Mouse (Mus musculus) limb, embryonic 10.5 days (tissue): ENCODE results near the gene Gm20683. TPM values are rescaled to one million over a fixed set of nuclear protein-coding genes. Genes with fewer than 3 reads are reported as not detected.
"Not testable (repeated sequence)": the region's sequence is repeated elsewhere in the genome, so short reads cannot be mapped to it uniquely, and the experiment has no call there.

Experiments used
- DNase-seq: peaks from one replicate; pipeline ENCODE4 v3.0.0-alpha.2; 2017; ENCODE audit warnings: low spot score
- H3K27ac ChIP-seq: fragments of 300-500 bp; sonication (generic); 2 replicates; pipeline ENCODE4 v1.5.1; 2016; ENCODE audit warnings: mild to moderate bottlenecking
- H3K27me3 ChIP-seq: fragments of 300-500 bp; sonication (generic); 2 replicates; pipeline ENCODE4 v1.6.1; 2016; ENCODE audit warnings: low read depth, mild to moderate bottlenecking; ENCODE audit not compliant: poor library complexity, severe bottlenecking
- H3K36me3 ChIP-seq: fragments of 300-500 bp; sonication (generic); 2 replicates; pipeline ENCODE4 v1.6.1; 2016; ENCODE audit warnings: mild to moderate bottlenecking, moderate library complexity
- H3K4me1 ChIP-seq: fragments of 300-500 bp; sonication (generic); 2 replicates; pipeline ENCODE4 v1.6.1; 2016
- H3K4me3 ChIP-seq: fragments of 300-500 bp; sonication (generic); 2 replicates; pipeline ENCODE4 v1.5.1; 2016; ENCODE audit warnings: mild to moderate bottlenecking, moderate library complexity
- H3K9me3 ChIP-seq: fragments of 300-500 bp; sonication (generic); replicated peaks from 2 replicates; pipeline ENCODE4 v1.6.1; 2016; ENCODE audit warnings: mild to moderate bottlenecking
- WGBS: fragments of 180-500 bp; shearing (Covaris S2); methylation state at CpG from one replicate; pipeline ENCODE4 v1.1.7; 2016; 5-methylcytosine and 5-hydroxymethylcytosine counted together
- polyA plus RNA-seq: library from polyadenylated mRNA; unstranded; fragments of >200 nt; fragmentation: Nextera tagmentation; extraction: Ambion mirVana; gene quantifications from 2 replicates; pipeline ENCODE4 v1.2.1, GENCODE M21; 2016

Gene Gm20683
- polyA plus RNA-seq, 1 experiment from 2014 or later: 1.9 TPM

- Histone ChIP-seq H3K27ac (peak within 1 kb of the TSS; percentile 70), H3K9me3 (no peaks in the 10 kb centered on the region), H3K4me3 (peak within 1 kb of the TSS; percentile 77), H3K36me3 (no peaks in the 10 kb centered on the region), H3K27me3 (peaks cover 72% of the 10 kb centered on the region), H3K4me1 (peaks cover 26% of the 10 kb centered on the region)
- DNase-seq: peak; percentile 78
- WGBS: under 1% methylated on average over 93 of the region's 100 CpGs
Observed at GRCm38 (mm10) chr17:25808789-25809605, 32.6 kb downstream of the Gm20683 start, which contains the start of gene Fbxl16. Fbxl16 (plus strand) TSS chr17:25809085.

GRCm38 (mm10) chr17:25808028-25808427, 33.5 kb downstream of the Gm20683 start:
- Histone ChIP-seq H3K36me3 (no peaks in the 10 kb centered on the region), H3K27me3 (peaks cover 74% of the 10 kb centered on the region), H3K9me3 (no peaks in the 10 kb centered on the region), H3K4me3 (peak overlapping the region; percentile 77), H3K27ac (peak overlapping the region; percentile 70; the same call in 1 of the 2 replicates), H3K4me1 (peaks cover 25% of the 10 kb centered on the region)
- 48% methylated on average over 5 of the region's 5 CpGs for WGBS
- no peak for DNase-seq

- H3K36me3 ChIP-seq, H3K9me3 ChIP-seq, DNase-seq, H3K4me3 ChIP-seq, H3K27ac ChIP-seq: not testable (repeated sequence)
- Histone ChIP-seq H3K4me1 (peaks cover 30% of the 10 kb centered on the region), H3K27me3 (peaks cover 74% of the 10 kb centered on the region)
- WGBS: 48% methylated on average over 2 of the region's 2 CpGs
Observed at GRCm38 (mm10) chr17:25807452-25807851, 34.1 kb downstream of the Gm20683 start.

- no peaks in the 10 kb centered on the region for H3K36me3 ChIP-seq
- H3K27me3 ChIP-seq: peaks cover 72% of the 10 kb centered on the region
- no peak for DNase-seq
- WGBS: 77% methylated on average over 4 of the region's 4 CpGs
- H3K4me3 ChIP-seq: no peak overlapping the region
- H3K27ac ChIP-seq: no peak overlapping the region
- H3K4me1 ChIP-seq: peaks cover 30% of the 10 kb centered on the region
- H3K9me3 ChIP-seq: no peaks in the 10 kb centered on the region
Observed at GRCm38 (mm10) chr17:25806507-25806906, 35.1 kb downstream of the Gm20683 start.

GRCm38 (mm10) chr17:25802825-25803517, 38.6 kb downstream of the Gm20683 start:
- WGBS: 15% methylated on average over 10 of the region's 10 CpGs
- Histone ChIP-seq H3K9me3 (no peaks in the 10 kb centered on the region), H3K27ac (no peak overlapping the region), H3K36me3 (no peaks in the 10 kb centered on the region), H3K4me1 (peaks cover 9% of the 10 kb centered on the region), H3K4me3 (no peak overlapping the region), H3K27me3 (peaks cover 42% of the 10 kb centered on the region)
- DNase-seq: no peak

GRCm38 (mm10) chr17:25801029-25801428, 40.5 kb downstream of the Gm20683 start:
- no peaks in the 10 kb centered on the region for H3K36me3 ChIP-seq
- 11% methylated on average over 6 of the region's 6 CpGs for WGBS
- peak; percentile 63 for DNase-seq
- H3K27me3 ChIP-seq: peaks cover 32% of the 10 kb centered on the region
- no peak overlapping the region for H3K4me3 ChIP-seq
- H3K4me1 ChIP-seq: peaks cover 25% of the 10 kb centered on the region
- no peak overlapping the region for H3K27ac ChIP-seq
- no peaks in the 10 kb centered on the region for H3K9me3 ChIP-seq

- peak; percentile 93 for DNase-seq
- Histone ChIP-seq H3K27ac (peak within 1 kb of the TSS; percentile 91), H3K4me1 (peaks cover 55% of the 10 kb centered on the region), H3K4me3 (peak within 1 kb of the TSS; percentile 87), H3K27me3 (peaks cover 8% of the 10 kb centered on the region), H3K36me3 (peaks cover 27% of the 10 kb centered on the region), H3K9me3 (no peaks in the 10 kb centered on the region)
- WGBS: under 1% methylated on average over 35 of the region's 35 CpGs
Observed at GRCm38 (mm10) chr17:25796951-25797369, 44.6 kb downstream of the Gm20683 start, which contains the start of gene Metrn. Metrn (minus strand) TSS chr17:25797136.

GRCm38 (mm10) chr17:25796211-25796771, 45.3 kb downstream of the Gm20683 start:
- WGBS: under 1% methylated on average over 37 of the region's 37 CpGs
- peak; percentile 61 for DNase-seq
- H3K4me1 ChIP-seq: peaks cover 62% of the 10 kb centered on the region
- H3K27ac ChIP-seq: peak overlapping the region; percentile 91
- H3K36me3 ChIP-seq: peaks cover 27% of the 10 kb centered on the region
- H3K4me3 ChIP-seq: peak overlapping the region; percentile 87
- peaks cover 2% of the 10 kb centered on the region; the same call in 1 of the 2 replicates for H3K27me3 ChIP-seq
- H3K9me3 ChIP-seq: no peaks in the 10 kb centered on the region

GRCm38 (mm10) chr17:25795609-25796092, 45.9 kb downstream of the Gm20683 start, which contains the start of gene AC134908.4:
AC134908.4 (minus strand) TSS chr17:25795659.
- Histone ChIP-seq H3K9me3 (no peaks in the 10 kb centered on the region), H3K36me3 (peaks cover 28% of the 10 kb centered on the region), H3K4me1 (peaks cover 68% of the 10 kb centered on the region), H3K27me3 (no peaks in the 10 kb centered on the region), H3K4me3 (peak within 1 kb of the TSS; percentile 87), H3K27ac (peak within 1 kb of the TSS; percentile 91)
- 2% methylated on average over 6 of the region's 6 CpGs for WGBS
- DNase-seq: peak; percentile 77

GRCm38 (mm10) chr17:25794998-25795397, 46.6 kb downstream of the Gm20683 start:
- Histone ChIP-seq H3K36me3 (peaks cover 30% of the 10 kb centered on the region), H3K27ac (peak overlapping the region; percentile 91), H3K9me3 (no peaks in the 10 kb centered on the region), H3K4me3 (peak overlapping the region; percentile 87), H3K4me1 (peaks cover 70% of the 10 kb centered on the region), H3K27me3 (no peaks in the 10 kb centered on the region)
- no peak for DNase-seq
- WGBS: 87% methylated on average over 17 of the region's 17 CpGs

GRCm38 (mm10) chr17:25794197-25794596, 47.4 kb downstream of the Gm20683 start:
- Histone ChIP-seq H3K27me3 (no peaks in the 10 kb centered on the region), H3K9me3 (no peaks in the 10 kb centered on the region), H3K27ac (peak overlapping the region; percentile 15; the same call in 1 of the 2 replicates), H3K4me1 (peaks cover 70% of the 10 kb centered on the region), H3K4me3 (peak overlapping the region; percentile 87; the same call in 1 of the 2 replicates), H3K36me3 (peaks cover 38% of the 10 kb centered on the region)
- DNase-seq: no peak
- 84% methylated on average over 13 of the region's 13 CpGs for WGBS

- Histone ChIP-seq H3K4me1 (peaks cover 68% of the 10 kb centered on the region), H3K36me3 (peaks cover 52% of the 10 kb centered on the region), H3K27ac (peak within 1 kb of the TSS; percentile 91)
Observed at GRCm38 (mm10) chr17:25792615-25793014, 48.9 kb downstream of the Gm20683 start, which contains the start of gene Fam173a. Fam173a (minus strand) TSS chr17:25792901.

More at GRCm38 (mm10) chr17:25792615-25793014, 48.9 kb downstream of the Gm20683 start, which contains the start of gene Fam173a:
- Histone ChIP-seq H3K9me3 (no peaks in the 10 kb centered on the region), H3K27me3 (no peaks in the 10 kb centered on the region), H3K4me3 (peak within 1 kb of the TSS; percentile 74)
- peak; percentile 75 for DNase-seq
- WGBS: 2% methylated on average over 14 of the region's 14 CpGs
